Mouse (Mus musculus): ENCODE results near the gene Snx22. TPM values are rescaled to one million over a fixed set of nuclear protein-coding genes. Genes with fewer than 3 reads are reported as not detected.

The Snx22 gene
- polyA plus RNA-seq, 1 experiment from 2014 or later, result 7.0 TPM

DNA sequence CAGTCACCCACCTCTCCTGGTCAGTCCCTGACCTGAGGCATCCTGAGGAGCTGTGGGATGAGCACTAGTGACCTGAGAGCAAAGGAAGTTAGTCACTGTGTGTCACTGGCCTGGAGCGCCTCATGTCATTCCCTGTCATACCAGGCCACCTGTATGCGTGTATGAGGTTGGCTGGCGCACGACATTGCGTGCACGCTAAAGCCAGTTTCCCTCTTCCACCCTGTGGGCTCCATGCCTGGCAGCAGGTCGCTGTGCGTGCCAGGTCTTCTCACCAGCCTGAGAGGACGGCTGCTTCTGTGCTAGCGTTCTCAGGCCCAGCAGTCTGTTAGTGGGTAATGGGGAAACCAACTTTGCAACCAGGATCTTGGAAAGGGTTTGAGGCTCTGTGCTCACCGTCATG, 5.2 kb downstream of the Snx22 start:
- ATAC-seq (replicated peaks; ENCODE audit: low FRiP score), result no peak
- H3K27me3 ChIP-seq (replicated peaks; ENCODE audit: control insufficient read depth, insufficient read depth, low read length), result peaks cover 24% of the 10 kb centered on the region
- WGBS, result 97% methylated on average over 11 of the region's 11 CpGs
- no peak for DNase-seq (ENCODE audit: low spot score)
- H3K27ac ChIP-seq (ENCODE audit: low read depth, low read length), result no peak overlapping the region
- peaks cover 13% of the 10 kb centered on the region for H3K4me1 ChIP-seq (replicated peaks; ENCODE audit: control insufficient read depth, insufficient read depth, low read length)
- no peak overlapping the region for H3K4me2 ChIP-seq
- no peaks in the 10 kb centered on the region for H3K9me3 ChIP-seq (ENCODE audit: control insufficient read depth, low read length)
- no peak overlapping the region for H3K9ac ChIP-seq (ENCODE audit: low read depth, low read length)
- no peak overlapping the region for H3K4me3 ChIP-seq (ENCODE audit: low read depth, low read length)
- H3K36me3 ChIP-seq (ENCODE audit: control insufficient read depth, insufficient read depth, low read length), result peaks cover 39% of the 10 kb centered on the region

DNA sequence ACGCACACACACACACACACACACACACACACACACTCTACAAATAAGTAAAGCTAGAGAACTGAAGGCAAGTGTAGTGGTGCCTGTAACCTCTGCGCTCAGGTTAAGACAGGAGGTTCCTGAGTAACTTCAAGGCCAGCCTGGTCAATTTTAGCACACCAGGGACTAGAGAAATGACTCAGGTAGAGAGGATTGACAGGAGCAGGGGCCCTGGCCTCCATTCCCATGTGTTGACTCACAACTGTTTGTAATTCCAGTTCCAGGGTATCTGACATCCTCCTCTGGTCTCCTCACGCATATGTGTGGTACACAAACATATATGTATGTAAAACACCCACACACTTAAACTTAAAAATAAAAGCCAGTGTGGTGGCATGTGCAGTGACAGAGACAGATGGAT, 6.1 kb downstream of the Snx22 start:
- DNase-seq (ENCODE audit: low spot score), result no peak
- WGBS, result 81% methylated on average over 3 of the region's 3 CpGs
- Histone ChIP-seq H3K27me3 (replicated peaks; ENCODE audit: control insufficient read depth, insufficient read depth, low read length) (peaks cover 15% of the 10 kb centered on the region), H3K4me2 (no peak overlapping the region), H3K4me1 (replicated peaks; ENCODE audit: control insufficient read depth, insufficient read depth, low read length) (peaks cover 7% of the 10 kb centered on the region), H3K9ac (ENCODE audit: low read depth, low read length) (no peak overlapping the region), H3K27ac (ENCODE audit: low read depth, low read length) (no peak overlapping the region), H3K4me3 (ENCODE audit: low read depth, low read length) (no peak overlapping the region), H3K9me3 (ENCODE audit: control insufficient read depth, low read length) (no peaks in the 10 kb centered on the region), H3K36me3 (ENCODE audit: control insufficient read depth, insufficient read depth, low read length) (peaks cover 39% of the 10 kb centered on the region)
- no peak for ATAC-seq (replicated peaks; ENCODE audit: low FRiP score)

- Histone ChIP-seq H3K9ac (ENCODE audit: low read depth, low read length) (peak overlapping the region; percentile 87), H3K4me3 (ENCODE audit: low read depth, low read length) (peak overlapping the region; percentile 86), H3K9me3 (ENCODE audit: control insufficient read depth, low read length) (no peaks in the 10 kb centered on the region), H3K4me1 (replicated peaks; ENCODE audit: control insufficient read depth, insufficient read depth, low read length) (peaks cover 6% of the 10 kb centered on the region; the same call in 1 of the 2 replicates), H3K36me3 (ENCODE audit: control insufficient read depth, insufficient read depth, low read length) (peaks cover 35% of the 10 kb centered on the region), H3K27me3 (replicated peaks; ENCODE audit: control insufficient read depth, insufficient read depth, low read length) (no peaks in the 10 kb centered on the region), H3K27ac (ENCODE audit: low read depth, low read length) (peak overlapping the region; percentile 4; the same call in 1 of the 2 replicates), H3K4me2 (peak overlapping the region; percentile 93)
- DNase-seq (ENCODE audit: low spot score), result no peak
- ATAC-seq (replicated peaks; ENCODE audit: low FRiP score), result no peak
- 89% methylated on average over 3 of the region's 3 CpGs for WGBS
Measured at GRCm38 (mm10) chr9:66061656-66062055, 7.9 kb downstream of the Snx22 start.

DNA sequence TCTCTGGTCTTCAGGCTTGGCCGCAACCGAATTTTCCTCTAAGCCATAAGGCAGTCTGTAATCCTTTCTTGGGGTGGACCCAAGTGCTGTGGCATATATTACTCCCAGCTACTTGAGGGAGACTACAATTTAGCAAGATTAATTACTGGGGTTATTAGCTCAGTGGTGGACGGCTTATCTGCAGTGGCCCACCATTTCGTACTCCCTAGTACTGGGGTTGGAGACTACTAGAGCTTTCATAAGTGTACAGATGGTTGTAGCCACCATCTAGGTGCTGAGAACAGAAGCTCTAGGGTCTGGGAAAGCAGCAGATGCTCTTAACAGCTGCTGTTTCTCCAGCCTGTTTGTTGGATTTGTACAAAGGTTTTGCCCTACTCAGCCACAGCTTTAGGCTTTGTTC, 8.5 kb downstream of the Snx22 start:
- Histone ChIP-seq H3K36me3 (ENCODE audit: control insufficient read depth, insufficient read depth, low read length) (peaks cover 34% of the 10 kb centered on the region), H3K9me3 (ENCODE audit: control insufficient read depth, low read length) (no peaks in the 10 kb centered on the region), H3K4me2 (peak overlapping the region; percentile 93), H3K9ac (ENCODE audit: low read depth, low read length) (peak overlapping the region; percentile 87), H3K4me3 (ENCODE audit: low read depth, low read length) (peak overlapping the region; percentile 86), H3K27me3 (replicated peaks; ENCODE audit: control insufficient read depth, insufficient read depth, low read length) (no peaks in the 10 kb centered on the region), H3K4me1 (replicated peaks; ENCODE audit: control insufficient read depth, insufficient read depth, low read length) (peaks cover 6% of the 10 kb centered on the region; the same call in 1 of the 2 replicates), H3K27ac (ENCODE audit: low read depth, low read length) (peak overlapping the region; percentile 4; the same call in 1 of the 2 replicates)
- DNase-seq (ENCODE audit: low spot score), result no peak
- 24% methylated on average over 4 of the region's 4 CpGs for WGBS
- ATAC-seq (replicated peaks; ENCODE audit: low FRiP score), result no peak

- peak overlapping the region; percentile 86 for H3K4me3 ChIP-seq (ENCODE audit: low read depth, low read length)
- DNase-seq (ENCODE audit: low spot score), result no peak
- WGBS, result under 1% methylated on average over 20 of the region's 20 CpGs
- ATAC-seq (replicated peaks; ENCODE audit: low FRiP score), result peak; percentile 60
- H3K36me3 ChIP-seq (ENCODE audit: control insufficient read depth, insufficient read depth, low read length), result peaks cover 27% of the 10 kb centered on the region
- H3K9ac ChIP-seq (ENCODE audit: low read depth, low read length), result peak overlapping the region; percentile 87
- peaks cover 6% of the 10 kb centered on the region; the same call in 1 of the 2 replicates for H3K4me1 ChIP-seq (replicated peaks; ENCODE audit: control insufficient read depth, insufficient read depth, low read length)
- H3K4me2 ChIP-seq, result peak overlapping the region; percentile 93
- no peaks in the 10 kb centered on the region for H3K27me3 ChIP-seq (replicated peaks; ENCODE audit: control insufficient read depth, insufficient read depth, low read length)
- peak overlapping the region; percentile 69 for H3K27ac ChIP-seq (ENCODE audit: low read depth, low read length)
- no peaks in the 10 kb centered on the region for H3K9me3 ChIP-seq (ENCODE audit: control insufficient read depth, low read length)
Measured at GRCm38 (mm10) chr9:66060308-66060647, 9.2 kb downstream of the Snx22 start.

- H3K27me3 ChIP-seq (replicated peaks; ENCODE audit: control insufficient read depth, insufficient read depth, low read length), result no peaks in the 10 kb centered on the region
- H3K4me1 ChIP-seq (replicated peaks; ENCODE audit: control insufficient read depth, insufficient read depth, low read length), result peaks cover 6% of the 10 kb centered on the region; the same call in 1 of the 2 replicates
- H3K4me2 ChIP-seq, result peak within 1 kb of the TSS; percentile 93
- peak; percentile 99 for ATAC-seq (replicated peaks; ENCODE audit: low FRiP score)
- WGBS, result 2% methylated on average over 51 of the region's 51 CpGs
- peaks cover 24% of the 10 kb centered on the region for H3K36me3 ChIP-seq (ENCODE audit: control insufficient read depth, insufficient read depth, low read length)
- H3K27ac ChIP-seq (ENCODE audit: low read depth, low read length), result peak within 1 kb of the TSS; percentile 69
- H3K4me3 ChIP-seq (ENCODE audit: low read depth, low read length), result peak within 1 kb of the TSS; percentile 86
- no peaks in the 10 kb centered on the region for H3K9me3 ChIP-seq (ENCODE audit: control insufficient read depth, low read length)
- DNase-seq (ENCODE audit: low spot score), result peak; percentile 99
- H3K9ac ChIP-seq (ENCODE audit: low read depth, low read length), result peak within 1 kb of the TSS; percentile 87
Measured at GRCm38 (mm10) chr9:66059583-66060307, 9.8 kb downstream of the Snx22 start, which contains the start of gene Ppib. Gene Ppib, plus strand, starts transcription at chr9:66060222.

- no peak for ATAC-seq (replicated peaks; ENCODE audit: low FRiP score)
Measured at GRCm38 (mm10) chr9:66053620-66054019, 15.9 kb downstream of the Snx22 start.

GRCm38 (mm10) chr9:66052731-66053130, 16.8 kb downstream of the Snx22 start:
- Histone ChIP-seq H3K4me2 (no peak overlapping the region), H3K9ac (ENCODE audit: low read depth, low read length) (no peak overlapping the region), H3K4me1 (replicated peaks; ENCODE audit: control insufficient read depth, insufficient read depth, low read length) (no peaks in the 10 kb centered on the region), H3K4me3 (ENCODE audit: low read depth, low read length) (no peak overlapping the region), H3K9me3 (ENCODE audit: control insufficient read depth, low read length) (0 out of 2 replicates have a peak, but pooled peaks cover 2% of the 10 kb centered on the region), H3K27me3 (replicated peaks; ENCODE audit: control insufficient read depth, insufficient read depth, low read length) (no peaks in the 10 kb centered on the region), H3K27ac (ENCODE audit: low read depth, low read length) (no peak overlapping the region), H3K36me3 (ENCODE audit: control insufficient read depth, insufficient read depth, low read length) (no peaks in the 10 kb centered on the region)
- DNase-seq (ENCODE audit: low spot score) (no peak), ATAC-seq (replicated peaks; ENCODE audit: low FRiP score) (no peak)
- WGBS, result 84% methylated on average over 1 of the region's 1 CpGs

More at GRCm38 (mm10) chr9:66053620-66054019, 15.9 kb downstream of the Snx22 start:
- WGBS, result 30% methylated on average over 1 of the region's 1 CpGs
- Histone ChIP-seq H3K27me3 (replicated peaks; ENCODE audit: control insufficient read depth, insufficient read depth, low read length) (no peaks in the 10 kb centered on the region), H3K36me3 (ENCODE audit: control insufficient read depth, insufficient read depth, low read length) (no peaks in the 10 kb centered on the region), H3K4me3 (ENCODE audit: low read depth, low read length) (no peak overlapping the region), H3K4me1 (replicated peaks; ENCODE audit: control insufficient read depth, insufficient read depth, low read length) (no peaks in the 10 kb centered on the region), H3K27ac (ENCODE audit: low read depth, low read length) (no peak overlapping the region), H3K9me3 (ENCODE audit: control insufficient read depth, low read length) (0 out of 2 replicates have a peak, but pooled peaks cover 2% of the 10 kb centered on the region), H3K9ac (ENCODE audit: low read depth, low read length) (no peak overlapping the region), H3K4me2 (no peak overlapping the region)
- DNase-seq (ENCODE audit: low spot score), result no peak

GRCm38 (mm10) chr9:66051493-66051892, 18.0 kb downstream of the Snx22 start:
- no peaks in the 10 kb centered on the region for H3K4me1 ChIP-seq (replicated peaks; ENCODE audit: control insufficient read depth, insufficient read depth, low read length)
- DNase-seq (ENCODE audit: low spot score) (no peak), ATAC-seq (replicated peaks; ENCODE audit: low FRiP score) (no peak)
- WGBS, result 74% methylated on average over 4 of the region's 4 CpGs
- no peaks in the 10 kb centered on the region for H3K36me3 ChIP-seq (ENCODE audit: control insufficient read depth, insufficient read depth, low read length)
- H3K9me3 ChIP-seq (ENCODE audit: control insufficient read depth, low read length), result 0 out of 2 replicates have a peak, but pooled peaks cover 2% of the 10 kb centered on the region
- no peak overlapping the region for H3K9ac ChIP-seq (ENCODE audit: low read depth, low read length)
- H3K4me3 ChIP-seq (ENCODE audit: low read depth, low read length), result no peak overlapping the region
- H3K27me3 ChIP-seq (replicated peaks; ENCODE audit: control insufficient read depth, insufficient read depth, low read length), result no peaks in the 10 kb centered on the region
- H3K4me2 ChIP-seq, result no peak overlapping the region
- H3K27ac ChIP-seq (ENCODE audit: low read depth, low read length), result no peak overlapping the region

Measured in liver, embryonic 11.5 days (tissue).